Mouse (Mus musculus): ENCODE results near the gene Chn2. TPM values are rescaled to one million over a fixed set of nuclear protein-coding genes. Genes with fewer than 3 reads are reported as not detected.

Gene Chn2
- not detected in 2 replicates for total RNA-seq (2012; rRNA removed)
- not detected in 2 replicates for total RNA-seq (2014; rRNA removed)
- not detected in 2 replicates for polyA plus RNA-seq (2012; ENCODE audit: insufficient read length, low read depth)

DNA sequence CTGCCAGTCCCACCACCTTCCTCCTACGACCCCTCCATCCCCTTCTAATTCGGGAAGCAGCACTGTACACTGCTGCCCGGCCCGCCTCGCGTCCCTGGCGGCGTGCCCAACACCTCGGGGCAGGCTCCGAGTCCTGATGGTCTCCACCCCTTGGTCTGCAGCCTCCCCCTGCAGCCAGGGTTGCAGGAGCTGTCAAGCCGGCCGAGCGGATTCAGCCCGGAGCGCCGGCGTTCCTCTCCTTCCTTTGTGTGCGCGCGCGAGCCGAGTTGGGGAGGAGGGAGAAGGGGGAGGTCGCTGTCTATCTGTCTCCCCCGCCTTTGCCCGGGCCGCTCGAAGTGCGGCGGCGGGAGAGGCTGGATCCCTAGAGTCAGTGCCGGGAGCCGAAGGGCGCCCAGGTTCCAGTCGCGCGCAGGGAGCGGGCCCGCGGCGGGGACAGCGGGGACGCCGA is at the start of gene Chn2:
Chn2 (plus strand) TSS at position 198 of the 448 bp plus-strand sequence.
- Histone ChIP-seq H3K27me3 (replicated peaks) (no peaks in the 10 kb centered on the region), H3K79me2 (replicated peaks; ENCODE audit: control insufficient read depth, extremely low read depth, insufficient read depth, poor library complexity, severe bottlenecking) (no peaks in the 10 kb centered on the region), H3K9me3 (replicated peaks; ENCODE audit: low read length) (no peaks in the 10 kb centered on the region), H3K4me1 (ENCODE audit: control insufficient read depth in 1 of 2, insufficient read depth in 2 of 2) (peaks cover 0 to 2% of the 10 kb centered on the region in 2 experiments; a peak in 2 of 4 replicates), H3K36me3 (replicated peaks in 1 of 2; ENCODE audit: control insufficient read depth in 1 of 2, insufficient read depth in 1 of 2, low read length in 1 of 2) (no peaks in the 10 kb centered on the region), H3K9ac (ENCODE audit: insufficient read depth, low read depth) (no peak within 1 kb of the TSS), H3K27ac (ENCODE audit: insufficient read depth, low read depth) (no peak within 1 kb of the TSS), H3K4me2 (ENCODE audit: insufficient read depth, low read depth, poor library complexity, severe bottlenecking) (no peak within 1 kb of the TSS), H3K4me3 (replicated peaks in 1 of 3; ENCODE audit: low read depth in 2 of 3, low read length in 2 of 3, poor library complexity in 1 of 3) (no peak within 1 kb of the TSS)
- DNase-seq (ENCODE audit: extremely low read depth), result no peak
- dilution Hi-C loops (cut with MboI; ENCODE audit: extremely low pct_ligation_motif_present, extremely low pct_unique_long_range_greater_than_20kb, low sequenced_read_pairs), result no loop called here
- in situ Hi-C loops (cut with MboI; ENCODE audit: low pct_ligation_motif_present, low pct_unique_long_range_greater_than_20kb, low sequenced_read_pairs), result loop anchor here (10.0 kb wide), 2 partner anchors 125 to 185 kb away; no protein-coding TSS in a partner anchor
- no peak for TF ChIP-seq MAFK (IDR thresholded peaks at IDR 0.05; ENCODE audit: insufficient replicate concordance, low read length)
- no peak for TF ChIP-seq PAX5 (IDR thresholded peaks at IDR 0.05; ENCODE audit: low read length)
- TF ChIP-seq TBP (conservative IDR thresholded peaks at IDR 0.05; ENCODE audit: low read depth, low read length), result no peak
- TF ChIP-seq JUN (IDR thresholded peaks at IDR 0.05; ENCODE audit: insufficient read depth, low read depth, low read length), result no peak
- TF ChIP-seq ZC3H11A (IDR thresholded peaks at IDR 0.05; ENCODE audit: low read depth, low read length), result no peak
- TF ChIP-seq CHD1 (IDR thresholded peaks at IDR 0.05; ENCODE audit: low read depth, low read length), result no peak
- no peak for TF ChIP-seq E2F4 (IDR thresholded peaks at IDR 0.05; ENCODE audit: insufficient replicate concordance, low read depth, low read length)
- TF ChIP-seq USF1 (IDR thresholded peaks at IDR 0.05; ENCODE audit: low read depth, low read length), result no peak
- no peak for TF ChIP-seq USF2 (conservative IDR thresholded peaks at IDR 0.05; ENCODE audit: low read depth, low read length)

DNA sequence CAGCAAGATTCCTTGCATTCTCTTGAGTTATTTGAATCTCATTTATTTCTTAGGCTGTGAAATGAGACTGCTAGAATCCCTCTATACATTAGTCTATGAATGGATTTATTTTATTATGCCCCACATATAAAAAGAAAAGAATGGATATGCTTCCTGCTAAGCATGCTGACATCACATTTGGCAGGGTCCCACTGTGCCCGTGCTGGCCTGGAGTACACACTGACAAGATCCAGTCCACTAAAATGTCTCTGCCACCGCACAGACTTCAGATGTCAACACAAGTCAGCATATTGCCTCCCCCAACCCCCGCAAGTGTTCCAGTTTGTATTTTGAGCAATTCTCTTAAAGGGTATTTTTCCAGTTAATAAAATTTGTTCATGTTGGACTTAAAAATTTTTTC is 47.0 kb upstream of the Chn2 start:
- TF ChIP-seq BHLHE40 (IDR thresholded peaks at IDR 0.05; ENCODE audit: low read depth, low read length), result no peak
- no peak for TF ChIP-seq MYC (IDR thresholded peaks at IDR 0.05; ENCODE audit: low read depth, low read length)
- TF ChIP-seq JUN (IDR thresholded peaks at IDR 0.05; ENCODE audit: insufficient read depth, low read depth, low read length), result no peak
- no peak for TF ChIP-seq MEF2A (IDR thresholded peaks at IDR 0.05; ENCODE audit: borderline replicate concordance, low read depth, low read length)
- TF ChIP-seq ELF1 (IDR thresholded peaks at IDR 0.05; ENCODE audit: low read depth, low read length), result no peak
- no peaks in the 10 kb centered on the region for H3K27me3 ChIP-seq (replicated peaks)
- in situ Hi-C loops (cut with MboI; ENCODE audit: low pct_ligation_motif_present, low pct_unique_long_range_greater_than_20kb, low sequenced_read_pairs), result no loop called here
- H3K4me3 ChIP-seq (replicated peaks in 1 of 3; ENCODE audit: low read depth in 2 of 3, low read length in 2 of 3, poor library complexity in 1 of 3), result no peak overlapping the region
- H3K36me3 ChIP-seq (replicated peaks in 1 of 2; ENCODE audit: control insufficient read depth in 1 of 2, insufficient read depth in 1 of 2, low read length in 1 of 2), result no peaks in the 10 kb centered on the region
- no peak overlapping the region for H3K9ac ChIP-seq (ENCODE audit: insufficient read depth, low read depth)
- H3K9me3 ChIP-seq (replicated peaks; ENCODE audit: low read length), result peaks cover 5% of the 10 kb centered on the region
- DNase-seq (ENCODE audit: extremely low read depth), result no peak
- H3K4me2 ChIP-seq (ENCODE audit: insufficient read depth, low read depth, poor library complexity, severe bottlenecking), result no peak overlapping the region
- no peaks in the 10 kb centered on the region for H3K79me2 ChIP-seq (replicated peaks; ENCODE audit: control insufficient read depth, extremely low read depth, insufficient read depth, poor library complexity, severe bottlenecking)
- H3K27ac ChIP-seq (ENCODE audit: insufficient read depth, low read depth), result no peak overlapping the region
- dilution Hi-C loops (cut with MboI; ENCODE audit: extremely low pct_ligation_motif_present, extremely low pct_unique_long_range_greater_than_20kb, low sequenced_read_pairs), result no loop called here
- peaks cover under 1 to 19% of the 10 kb centered on the region in 2 experiments; a peak in 3 of 4 replicates for H3K4me1 ChIP-seq (ENCODE audit: control insufficient read depth in 1 of 2, insufficient read depth in 2 of 2)
